In the genomic region with DNA sequence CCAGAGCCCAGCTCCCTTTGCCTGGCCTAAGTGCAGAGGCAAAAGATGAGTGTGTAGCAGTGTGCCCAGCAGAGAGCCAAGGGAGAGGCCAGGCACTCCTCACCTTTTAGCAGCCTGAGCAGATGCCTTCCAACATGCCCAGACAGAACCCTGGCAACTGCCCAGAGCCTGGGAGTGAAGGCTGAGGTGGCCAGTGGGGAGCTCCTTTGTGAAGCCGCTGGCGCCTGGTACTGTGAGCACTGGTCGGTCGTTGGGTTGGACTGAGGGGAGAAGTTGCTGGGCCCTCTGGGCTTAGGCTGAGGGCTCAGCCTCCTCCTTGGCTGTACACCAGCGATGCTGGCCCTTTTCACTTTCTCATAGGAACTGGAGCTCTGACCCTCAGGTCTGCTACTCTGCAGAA, we compare ENCODE assay signal across 8 mouse cellular contexts. TPM values are rescaled to one million over a fixed set of nuclear protein-coding genes. Genes with fewer than 3 reads are reported as not detected.
A peak's percentile ranks its signal among the peaks of the same experiment; 100 is the strongest.
DNase-seq lines count a peak whose midpoint lies in the region; ATAC-seq and TF ChIP-seq lines count a peak whose summit lies in the region.

No protein-coding gene starts in this region.

- peak overlapping the region; percentile 47 for H3K27ac ChIP-seq in layer of hippocampus, adult 2 months
- H3K27ac ChIP-seq in cerebellum, adult 2 months (ENCODE audit: insufficient read depth, low read length) = no peak overlapping the region; the same call in 1 of the 2 replicates
- H3K27ac ChIP-seq in midbrain, embryonic 14.5 days (replicated peaks; ENCODE audit: low read depth, low read length) = peak overlapping the region; percentile 46; the same call in 1 of the 2 replicates

- DNase-seq in layer of hippocampus, adult 2 months (ENCODE audit: low spot score in 2 of 2) = no peak
- DNase-seq in layer of hippocampus, adult 9-10 months (ENCODE audit: low spot score) = no peak
- DNase-seq in cerebellum, adult 2 months = peak; percentile 41 to 47
- DNase-seq in gastrocnemius, postnatal 25 days = peak; percentile 79
- peak; percentile 27 to 31 for DNase-seq in kidney, adult 8-10 months
- peak; percentile 45 for DNase-seq in midbrain, embryonic 14.5 days
- DNase-seq in urinary bladder, postnatal 25 days (ENCODE audit: low spot score) = peak; percentile 75

- H3K27me3 ChIP-seq in cerebellum, adult 2 months (ENCODE audit: control insufficient read depth, insufficient read depth, low read length) = no peaks in the 10 kb centered on the region
- no peaks in the 10 kb centered on the region for H3K27me3 ChIP-seq in midbrain, embryonic 14.5 days (ENCODE audit: control insufficient read depth, insufficient read depth, low read length)

- TF ChIP-seq CTCF in layer of hippocampus, adult 2 months (conservative IDR thresholded peaks at IDR 0.05) = no peak
- TF ChIP-seq CTCF in cerebellum, adult 2 months (IDR thresholded peaks at IDR 0.05; ENCODE audit: borderline replicate concordance, insufficient read depth, low read depth, low read length) = no peak

- H3K4me1 ChIP-seq in cerebellum, adult 2 months (ENCODE audit: control insufficient read depth, insufficient read depth, low read length) = peaks cover 19% of the 10 kb centered on the region
- peaks cover 8% of the 10 kb centered on the region; the same call in 1 of the 2 replicates for H3K4me1 ChIP-seq in midbrain, embryonic 14.5 days (ENCODE audit: control insufficient read depth, insufficient read depth, low read length)

- no peak for ATAC-seq in midbrain, embryonic 14.5 days (ENCODE audit: low FRiP score, low TSS enrichment)
- no peak for ATAC-seq in erythroblast, adult 5-6 weeks (replicated peaks; ENCODE audit: low FRiP score, poor library complexity, severe bottlenecking)

- no peak for TF ChIP-seq POLR2A in cerebellum, adult 2 months (IDR thresholded peaks at IDR 0.05; ENCODE audit: borderline replicate concordance, insufficient read depth, low read length)

- no peak overlapping the region for H3K9ac ChIP-seq in midbrain, embryonic 14.5 days (replicated peaks; ENCODE audit: low read length)

- H3K4me2 ChIP-seq in midbrain, embryonic 14.5 days (ENCODE audit: low read length) = no peak overlapping the region

- WGBS in cerebellum, adult 2 months = 14% methylated on average over 5 of the region's 5 CpGs
- WGBS in midbrain, embryonic 14.5 days = 34% methylated on average over 5 of the region's 5 CpGs

- H3K36me3 ChIP-seq in midbrain, embryonic 14.5 days (ENCODE audit: control insufficient read depth, insufficient read depth, low read length) = no peaks in the 10 kb centered on the region

- H3K9me3 ChIP-seq in midbrain, embryonic 14.5 days (ENCODE audit: control insufficient read depth, low read length) = no peaks in the 10 kb centered on the region

- no peak overlapping the region for H3K4me3 ChIP-seq in layer of hippocampus, adult 2 months
- H3K4me3 ChIP-seq in cerebellum, adult 2 months (replicated peaks; ENCODE audit: insufficient read depth, low read depth, low read length) = no peak overlapping the region
- H3K4me3 ChIP-seq in midbrain, embryonic 14.5 days (replicated peaks; ENCODE audit: low read depth, low read length) = no peak overlapping the region

RNA-seq across cellular contexts. Expression of a gene that starts 5.1 kb away (rescaled TPM):
- total RNA-seq in layer of hippocampus, adult 2 months (2021) = 100 to 1,000 TPM; 208 to 222 TPM
- 258 and 268 TPM in 2 replicates for polyA plus RNA-seq in cerebellum, adult 2 months (2012; rRNA removed)
- 100 to 1,000 TPM; 222 to 266 TPM for total RNA-seq in gastrocnemius, postnatal 25 days (2021)
- 141 and 151 TPM in 2 replicates for polyA plus RNA-seq in midbrain, embryonic 14.5 days (2014; fragmentation: Nextera tagmentation; extraction: Ambion mirVana)
- total RNA-seq in erythroblast, adult 5-6 weeks (2015; ENCODE audit: low replicate concordance) = 82.0 and 92.8 TPM in 2 replicates
- 120 and 147 TPM in 2 replicates for total RNA-seq in erythroblast, adult 5-6 weeks (2017; ENCODE audit: low replicate concordance)

RNA-seq across cellular contexts. Expression of a gene that starts 31.4 kb away (rescaled TPM):
- total RNA-seq in layer of hippocampus, adult 2 months (2021) = not detected
- polyA plus RNA-seq in cerebellum, adult 2 months (2012; rRNA removed) = not detected in 2 replicates
- total RNA-seq in gastrocnemius, postnatal 25 days (2021) = under 1 TPM in 1 of 2 experiments, not detected in 1; 0.56 TPM
- polyA plus RNA-seq in midbrain, embryonic 14.5 days (2014; fragmentation: Nextera tagmentation; extraction: Ambion mirVana) = 0.11 and 0.13 TPM in 2 replicates
- not detected in 2 replicates for total RNA-seq in erythroblast, adult 5-6 weeks (2015; ENCODE audit: low replicate concordance)
- total RNA-seq in erythroblast, adult 5-6 weeks (2017; ENCODE audit: low replicate concordance) = not detected in 2 replicates

RNA-seq across cellular contexts. Expression of a gene that starts 57.3 kb away (rescaled TPM):
- total RNA-seq in layer of hippocampus, adult 2 months (2021) = 10 to 100 TPM; 36.7 to 49.3 TPM
- 14.4 and 15.1 TPM in 2 replicates for polyA plus RNA-seq in cerebellum, adult 2 months (2012; rRNA removed)
- total RNA-seq in gastrocnemius, postnatal 25 days (2021) = 1 to 10 TPM; 9.2 to 9.7 TPM
- polyA plus RNA-seq in midbrain, embryonic 14.5 days (2014; fragmentation: Nextera tagmentation; extraction: Ambion mirVana) = 15.2 and 22.2 TPM in 2 replicates
- 2.9 TPM in 1 of 2 replicates, not detected in the other for total RNA-seq in erythroblast, adult 5-6 weeks (2015; ENCODE audit: low replicate concordance)
- 1.1 TPM in 2 replicates for total RNA-seq in erythroblast, adult 5-6 weeks (2017; ENCODE audit: low replicate concordance)

Comparison
In these comparisons a context has a peak if more than half of its experiments do, and no peak if none do; other contexts are left out.
1. DNase-seq: peak in cerebellum, adult 2 months (2 of 2), gastrocnemius, postnatal 25 days (single experiment), kidney, adult 8-10 months (2 of 2), midbrain, embryonic 14.5 days (single experiment) and urinary bladder, postnatal 25 days (single experiment); none in layer of hippocampus, adult 2 months (0 of 2) and layer of hippocampus, adult 9-10 months (single experiment).